Mouse (Mus musculus) neural tube, embryonic 15.5 days (tissue): Measurements from ENCODE around the gene Rbfox1. TPM values are rescaled to one million over a fixed set of nuclear protein-coding genes. Genes with fewer than 3 reads are reported as not detected.

Source experiments
- ATAC-seq: fragments of 200-750 bp; cut with Nextera tagmentation; 2 replicates; pipeline ENCODE4 v1.8.0; 2017; ENCODE audit warnings: mild to moderate bottlenecking, moderate TSS enrichment, moderate library complexity; ENCODE audit not compliant: low FRiP score
- H3K27ac ChIP-seq: fragments of 300-500 bp; sonication (generic); replicated peaks from 2 replicates; pipeline ENCODE4 v1.5.1; 2015; ENCODE audit warnings: mild to moderate bottlenecking, inconsistent platforms
- H3K27me3 ChIP-seq: fragments of 300-500 bp; sonication (generic); replicated peaks from 2 replicates; pipeline ENCODE4 v1.6.1; 2015; ENCODE audit warnings: inconsistent platforms
- H3K36me3 ChIP-seq: fragments of 300-500 bp; sonication (generic); 2 replicates; pipeline ENCODE4 v1.6.1; 2015; ENCODE audit warnings: inconsistent platforms
- H3K4me1 ChIP-seq: fragments of 300-500 bp; sonication (generic); 2 replicates; pipeline ENCODE4 v1.6.1; 2015; ENCODE audit warnings: inconsistent platforms
- H3K4me2 ChIP-seq: fragments of 300-500 bp; sonication (generic); 2 replicates; pipeline ENCODE4 v1.6.1; 2015; ENCODE audit warnings: inconsistent platforms, mild to moderate bottlenecking, moderate library complexity
- H3K4me3 ChIP-seq: fragments of 300-500 bp; sonication (generic); replicated peaks from 2 replicates; pipeline ENCODE4 v1.5.1; 2015; ENCODE audit warnings: mild to moderate bottlenecking, inconsistent platforms
- H3K9ac ChIP-seq: fragments of 300-500 bp; sonication (generic); replicated peaks from 2 replicates; pipeline ENCODE4 v1.6.1; 2015; ENCODE audit warnings: mild to moderate bottlenecking, inconsistent platforms
- H3K9me3 ChIP-seq: fragments of 300-500 bp; sonication (generic); replicated peaks from 2 replicates; pipeline ENCODE4 v1.6.1; 2016; ENCODE audit warnings: inconsistent platforms
- WGBS: fragments of 180-500 bp; shearing (Covaris S2); methylation state at CpG from one replicate; pipeline ENCODE4 v1.1.7; 2015; ENCODE audit warnings: mixed read lengths; 5-methylcytosine and 5-hydroxymethylcytosine counted together
- polyA plus RNA-seq: library from polyadenylated mRNA; unstranded; fragments of >200 nt; fragmentation: Nextera tagmentation; extraction: Ambion mirVana; gene quantifications from 2 replicates; pipeline ENCODE4 v1.2.1, GENCODE M21; 2015

Rbfox1 gene
- polyA plus RNA-seq, 1 experiment from 2014 or later: 351 TPM

DNA sequence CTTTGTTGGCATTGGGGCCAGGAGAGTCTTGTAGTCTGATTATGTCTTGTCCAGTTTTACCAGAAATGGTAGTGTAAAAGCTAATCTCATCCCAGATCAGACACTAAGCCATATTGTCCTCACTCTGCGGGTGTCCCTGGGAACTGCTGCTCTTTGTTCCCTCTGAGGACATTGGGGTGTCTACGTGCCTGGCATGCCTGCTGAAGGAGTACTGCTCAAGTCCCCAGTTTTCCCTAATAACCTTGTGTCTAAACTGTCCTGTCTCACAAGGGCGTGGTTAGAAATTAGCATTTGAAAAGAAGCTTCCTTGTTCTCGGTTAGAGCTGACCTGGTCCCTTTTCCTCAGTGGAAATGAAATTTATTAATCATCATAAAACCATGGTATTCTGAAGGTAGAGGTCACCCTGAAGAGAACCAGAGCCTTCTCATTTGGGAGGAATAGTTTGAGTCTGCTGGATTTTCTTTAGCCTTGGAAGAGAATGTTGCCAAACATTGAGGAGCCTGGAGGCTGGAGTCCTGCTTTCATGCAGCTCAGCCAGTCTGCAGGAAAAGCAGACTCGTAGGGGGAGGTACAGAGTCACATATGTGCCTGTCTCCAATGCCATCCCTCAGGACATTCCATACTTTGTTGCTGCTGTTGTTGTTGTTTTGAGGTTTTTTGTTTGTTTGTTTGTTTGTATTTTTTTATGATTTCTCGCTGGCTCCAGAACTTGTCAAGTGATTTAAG is 1519.8 kb downstream of the Rbfox1 start:
- 18% methylated on average over 6 of the region's 6 CpGs for WGBS
- H3K4me2 ChIP-seq: no peak overlapping the region
- H3K9me3 ChIP-seq: no peaks in the 10 kb centered on the region
- H3K4me3 ChIP-seq: no peak overlapping the region
- peak overlapping the region; percentile 48 for H3K27ac ChIP-seq
- ATAC-seq: 0 out of 2 replicates have a peak, but pooled peaks have one; percentile 43
- H3K9ac ChIP-seq: no peak overlapping the region
- H3K27me3 ChIP-seq: no peaks in the 10 kb centered on the region
- no peaks in the 10 kb centered on the region for H3K36me3 ChIP-seq
- H3K4me1 ChIP-seq: peaks cover 19% of the 10 kb centered on the region

GRCm38 (mm10) chr16:7407862-7408640 is 1522.9 kb downstream of the Rbfox1 start:
- no peak overlapping the region for H3K4me2 ChIP-seq
- peak overlapping the region; percentile 58 for H3K27ac ChIP-seq
- no peaks in the 10 kb centered on the region for H3K36me3 ChIP-seq
- WGBS: 38% methylated on average over 12 of the region's 12 CpGs
- H3K9me3 ChIP-seq: no peaks in the 10 kb centered on the region
- H3K27me3 ChIP-seq: no peaks in the 10 kb centered on the region
- ATAC-seq: peak; percentile 63
- no peak overlapping the region for H3K9ac ChIP-seq
- H3K4me3 ChIP-seq: no peak overlapping the region
- peaks cover 16% of the 10 kb centered on the region for H3K4me1 ChIP-seq

DNA sequence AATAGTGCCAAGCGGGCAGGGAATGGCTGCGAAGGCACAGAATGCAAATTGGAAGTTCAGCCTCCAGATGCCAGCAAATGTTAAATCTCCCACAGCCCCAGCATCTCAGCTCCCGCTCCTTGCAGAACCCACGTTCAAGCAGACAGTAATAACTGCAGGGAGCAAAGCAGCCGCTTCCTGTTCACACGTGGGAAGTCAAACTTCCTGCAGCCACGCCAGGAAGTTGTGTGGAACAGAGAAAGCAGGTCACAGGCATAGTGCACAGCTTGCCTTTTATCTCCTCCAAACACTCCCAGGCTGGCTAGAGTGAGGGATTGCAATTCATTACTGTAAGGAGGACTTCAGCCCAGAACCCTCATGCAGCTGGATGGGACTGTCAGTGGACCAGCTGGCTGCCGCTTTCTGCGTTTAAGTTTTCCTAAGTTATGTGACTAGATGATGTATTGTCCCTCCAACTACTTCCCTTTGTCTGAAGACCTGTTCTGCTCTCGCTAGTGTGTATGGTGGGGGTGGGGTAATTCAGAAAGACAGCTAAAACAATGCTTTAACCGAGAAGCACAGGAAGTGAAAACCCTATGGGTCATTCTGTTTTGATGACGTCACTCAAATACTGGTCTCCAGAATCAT is 1534.6 kb downstream of the Rbfox1 start:
- ATAC-seq: peak; percentile 78
- peak overlapping the region; percentile 54 for H3K4me2 ChIP-seq
- 5% methylated on average over 12 of the region's 12 CpGs for WGBS
- peak overlapping the region; percentile 32 for H3K9ac ChIP-seq
- no peaks in the 10 kb centered on the region for H3K27me3 ChIP-seq
- H3K4me3 ChIP-seq: no peak overlapping the region
- no peaks in the 10 kb centered on the region for H3K36me3 ChIP-seq
- peaks cover 13% of the 10 kb centered on the region for H3K4me1 ChIP-seq
- peak overlapping the region; percentile 72 for H3K27ac ChIP-seq
- no peaks in the 10 kb centered on the region for H3K9me3 ChIP-seq

- H3K4me2 ChIP-seq: no peak overlapping the region
- H3K9me3 ChIP-seq: no peaks in the 10 kb centered on the region
- whole genome bisulfite sequencing: 89% methylated on average over 3 of the region's 3 CpGs
- H3K27ac ChIP-seq: no peak overlapping the region
- no peaks in the 10 kb centered on the region for H3K27me3 ChIP-seq
- no peaks in the 10 kb centered on the region for H3K4me1 ChIP-seq
- no peaks in the 10 kb centered on the region for H3K36me3 ChIP-seq
- H3K4me3 ChIP-seq: no peak overlapping the region
- no peak overlapping the region for H3K9ac ChIP-seq
- no peak for ATAC-seq
Measured at GRCm38 (mm10) chr16:7425386-7426089, 1540.4 kb downstream of the Rbfox1 start.

GRCm38 (mm10) chr16:7433296-7433695 is 1548.1 kb downstream of the Rbfox1 start:
- Histone ChIP-seq H3K36me3 (no peaks in the 10 kb centered on the region), H3K9ac (no peak overlapping the region), H3K9me3 (no peaks in the 10 kb centered on the region), H3K4me3 (no peak overlapping the region), H3K4me2 (no peak overlapping the region), H3K27me3 (no peaks in the 10 kb centered on the region), H3K4me1 (no peaks in the 10 kb centered on the region), H3K27ac (no peak overlapping the region)
- ATAC-seq: no peak
- 91% methylated on average over 6 of the region's 6 CpGs for WGBS

GRCm38 (mm10) chr16:7446791-7447290 is 1561.7 kb downstream of the Rbfox1 start:
- 82% methylated on average over 1 of the region's 1 CpGs for WGBS
- no peak for ATAC-seq
- Histone ChIP-seq H3K27me3 (no peaks in the 10 kb centered on the region), H3K36me3 (no peaks in the 10 kb centered on the region), H3K9ac (no peak overlapping the region), H3K4me1 (peaks cover 19% of the 10 kb centered on the region), H3K4me2 (no peak overlapping the region), H3K4me3 (no peak overlapping the region), H3K27ac (no peak overlapping the region; the same call in 1 of the 2 replicates), H3K9me3 (no peaks in the 10 kb centered on the region)

DNA sequence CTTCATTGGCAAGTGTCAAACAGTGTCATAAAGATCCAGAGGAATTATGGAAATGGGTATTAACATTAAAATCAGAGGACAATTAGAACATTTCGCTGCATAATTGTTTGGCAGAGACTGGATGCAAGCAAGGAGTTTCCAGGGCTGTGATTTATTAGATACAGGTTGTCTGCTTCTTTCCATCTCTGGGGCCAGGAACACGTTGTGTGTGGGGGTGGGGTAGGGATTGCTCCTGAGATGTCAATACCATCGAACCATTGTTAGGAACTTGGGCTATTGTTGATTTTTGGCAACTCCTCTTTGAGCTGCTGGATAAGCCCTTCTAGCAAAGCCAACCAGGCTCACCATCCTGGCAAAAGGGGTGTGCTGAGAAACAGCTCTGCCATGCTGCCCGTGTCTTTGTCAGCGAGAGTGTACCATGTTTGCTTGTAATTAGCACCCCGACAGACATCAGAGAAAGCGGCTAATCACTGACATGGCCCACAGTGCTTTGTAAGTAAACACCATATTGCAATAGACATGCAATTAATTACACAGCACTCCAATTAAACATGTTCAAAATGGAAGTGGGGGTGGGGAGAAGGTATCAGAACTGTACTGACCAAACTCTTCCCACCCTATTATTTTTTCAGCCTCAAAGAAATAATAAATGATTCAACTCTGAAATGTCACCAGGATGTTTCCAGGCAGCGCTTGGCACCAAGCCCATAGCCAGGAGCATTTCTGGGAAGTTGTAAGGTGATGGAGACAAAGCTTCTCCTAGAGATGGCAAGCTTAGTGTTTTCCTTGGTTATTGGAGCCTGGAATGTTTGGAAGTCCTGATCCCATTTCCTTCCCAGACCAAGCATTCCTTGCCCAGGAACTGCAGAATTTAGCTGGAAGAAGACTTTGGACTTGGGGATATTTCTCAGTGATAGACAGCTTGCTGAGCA is 1562.8 kb downstream of the Rbfox1 start:
- 47% methylated on average over 8 of the region's 8 CpGs for whole genome bisulfite sequencing
- Histone ChIP-seq H3K36me3 (no peaks in the 10 kb centered on the region), H3K9ac (no peak overlapping the region), H3K27me3 (no peaks in the 10 kb centered on the region), H3K4me3 (no peak overlapping the region), H3K9me3 (no peaks in the 10 kb centered on the region), H3K27ac (peak overlapping the region; percentile 48; the same call in 1 of the 2 replicates), H3K4me2 (no peak overlapping the region), H3K4me1 (peaks cover 19% of the 10 kb centered on the region)
- no peak for ATAC-seq

DNA sequence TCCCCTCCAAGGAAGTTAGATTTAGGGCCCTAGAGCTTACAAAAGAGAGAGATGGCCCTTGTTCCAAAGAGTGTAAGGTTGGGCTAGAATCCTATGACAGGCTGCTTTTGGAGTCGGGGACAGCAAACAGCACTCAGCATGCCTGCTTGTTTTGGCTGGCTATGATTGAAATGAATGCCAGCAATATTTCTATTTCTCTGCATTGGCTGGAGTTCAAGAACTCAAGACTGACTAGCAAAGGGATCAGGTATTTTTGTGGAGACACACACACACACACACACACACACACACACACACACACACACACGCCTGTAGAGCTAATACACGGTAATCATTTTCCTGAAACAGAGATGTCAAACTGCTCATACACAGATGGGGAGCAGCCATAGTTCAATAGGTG is 1566.0 kb downstream of the Rbfox1 start:
- peaks cover 16% of the 10 kb centered on the region for H3K4me1 ChIP-seq
- 0 out of 2 replicates have a peak overlapping the region, but pooled peaks have one; percentile 37 for H3K27ac ChIP-seq
- no peak for ATAC-seq
- H3K4me3 ChIP-seq: no peak overlapping the region
- 75% methylated on average over 3 of the region's 3 CpGs for WGBS
- H3K36me3 ChIP-seq: no peaks in the 10 kb centered on the region
- no peaks in the 10 kb centered on the region for H3K9me3 ChIP-seq
- H3K9ac ChIP-seq: no peak overlapping the region
- no peak overlapping the region for H3K4me2 ChIP-seq
- H3K27me3 ChIP-seq: no peaks in the 10 kb centered on the region

GRCm38 (mm10) chr16:7457571-7457970 is 1572.4 kb downstream of the Rbfox1 start:
- Histone ChIP-seq H3K27ac (no peak overlapping the region), H3K9ac (no peak overlapping the region), H3K36me3 (no peaks in the 10 kb centered on the region), H3K4me1 (no peaks in the 10 kb centered on the region), H3K4me3 (no peak overlapping the region), H3K9me3 (no peaks in the 10 kb centered on the region), H3K27me3 (no peaks in the 10 kb centered on the region), H3K4me2 (no peak overlapping the region)
- WGBS: 84% methylated on average over 4 of the region's 4 CpGs
- no peak for ATAC-seq
